Mouse (Mus musculus) bone marrow, adult 2 months (tissue): ENCODE data around the gene Itga9.

ENCODE experiments used
- CTCF ChIP-seq: fragments of 200-500 bp; IDR thresholded peaks from 2 replicates; pipeline ENCODE4 v1.5.1; 2011; ENCODE audit warnings: low read length, control low read depth; ENCODE audit not compliant: control insufficient read depth, insufficient read depth
- POLR2A ChIP-seq: fragments of 200-500 bp; IDR thresholded peaks from 2 replicates; pipeline ENCODE4 v1.6.1; 2011; ENCODE audit warnings: low read depth, mild to moderate bottlenecking, control low read depth, low read length, borderline replicate concordance; ENCODE audit not compliant: control insufficient read depth

- TF ChIP-seq CTCF (no peak), POLR2A (no peak)
Measured at GRCm38 (mm10) chr9:118794668-118795067, 188.2 kb downstream of the Itga9 start.
